Mouse (Mus musculus) small intestine, adult 2 months (tissue): ENCODE results near the gene Gna11.

Experiments
- CTCF ChIP-seq: fragments of 200-500 bp; IDR thresholded peaks from 2 replicates; pipeline ENCODE4 v1.5.1; 2012; ENCODE audit warnings: low read depth, mild to moderate bottlenecking, control low read depth, inconsistent platforms, low read length, moderate library complexity, mixed read lengths; ENCODE audit not compliant: insufficient replicate concordance, insufficient read length; ENCODE audit errors: extremely low read depth
- POLR2A ChIP-seq: fragments of 200-500 bp; IDR thresholded peaks from 2 replicates; pipeline ENCODE4 v1.6.1; 2012; ENCODE audit warnings: low read depth, mild to moderate bottlenecking, control low read depth, inconsistent platforms, low read length, moderate library complexity

- TF ChIP-seq POLR2A (no peak), CTCF (no peak)
Observed at GRCm38 (mm10) chr10:81524051-81524605, 20.9 kb downstream of the Gna11 start, which contains the start of gene Gna15.
